Mouse (Mus musculus): ENCODE data around the gene Hspb6. TPM values are rescaled to one million over a fixed set of nuclear protein-coding genes. Genes with fewer than 3 reads are reported as not detected.

The Hspb6 gene
- polyA plus RNA-seq, 1 experiment from 2014 or later = 141 TPM

DNA sequence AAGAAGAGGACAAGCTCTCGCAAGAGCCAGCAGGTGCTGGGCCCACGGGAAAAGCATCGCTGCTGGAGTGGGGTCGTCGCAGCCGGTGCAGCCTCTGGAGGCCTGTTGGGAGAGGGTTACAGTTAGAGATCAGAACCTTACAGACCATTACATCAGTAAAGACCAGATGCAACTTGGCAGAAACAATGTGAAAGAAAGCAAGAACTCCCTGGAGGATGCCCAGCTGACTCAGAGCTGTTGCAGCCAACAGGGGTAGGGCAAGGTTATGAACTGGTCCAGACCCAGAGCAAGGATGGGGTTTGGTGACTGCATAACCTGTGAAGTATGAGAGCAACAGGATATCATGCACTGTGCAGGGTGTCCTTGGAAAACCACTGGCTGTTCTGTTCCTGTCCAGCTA is 27.5 kb upstream of the Hspb6 start:
- Histone ChIP-seq H3K4me2 (ENCODE audit: low read length) (no peak overlapping the region), H3K4me3 (ENCODE audit: control insufficient read depth in 1 of 2, insufficient read depth in 1 of 2, low read depth in 1 of 2, low read length in 2 of 2) (no peak overlapping the region), H3K27ac (replicated peaks in 1 of 2; ENCODE audit: control insufficient read depth in 1 of 2, insufficient read depth in 1 of 2, low read depth in 2 of 2, low read length in 2 of 2) (no peak overlapping the region), H3K36me3 (ENCODE audit: control insufficient read depth, insufficient read depth, low read length) (peaks cover 59% of the 10 kb centered on the region), H3K9ac (ENCODE audit: low read length) (no peak overlapping the region), H3K27me3 (ENCODE audit: control insufficient read depth, insufficient read depth, low read length) (0 out of 2 replicates have a peak, but pooled peaks cover 3% of the 10 kb centered on the region), H3K9me3 (ENCODE audit: control insufficient read depth, low read length) (no peaks in the 10 kb centered on the region), H3K4me1 (ENCODE audit: control insufficient read depth in 2 of 2, insufficient read depth in 2 of 2, low read length in 2 of 2) (no peaks in the 10 kb centered on the region)
- ATAC-seq (ENCODE audit: insufficient number of reproducible peaks, insufficient read depth, low FRiP score, low read depth) = no peak
- 81% methylated on average over 6 of the region's 6 CpGs for WGBS

DNA sequence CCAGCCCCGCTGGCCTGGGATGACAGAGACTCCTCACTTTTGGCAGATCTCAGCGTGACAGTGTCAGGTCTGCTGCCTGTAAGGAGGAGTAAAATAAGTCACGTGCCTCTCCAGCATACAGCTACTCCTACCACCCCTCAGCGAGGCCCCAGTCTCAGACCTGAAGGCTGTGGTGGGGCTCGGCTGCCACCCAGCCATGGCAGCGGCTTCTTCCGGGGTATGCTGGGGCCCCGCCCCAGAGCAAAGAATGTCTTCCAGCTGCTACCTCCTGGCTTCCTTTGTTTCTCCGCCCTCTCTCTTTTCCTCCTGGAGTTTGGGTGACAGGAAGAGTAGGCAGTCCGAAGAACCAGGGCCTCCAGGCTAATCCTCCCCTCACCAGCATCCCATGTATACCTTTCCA is 26.0 kb upstream of the Hspb6 start:
- no peak overlapping the region for H3K9ac ChIP-seq (ENCODE audit: low read length)
- H3K36me3 ChIP-seq (ENCODE audit: control insufficient read depth, insufficient read depth, low read length) = peaks cover 74% of the 10 kb centered on the region
- WGBS = 47% methylated on average over 10 of the region's 10 CpGs
- 0 out of 2 replicates have a peak, but pooled peaks cover 3% of the 10 kb centered on the region for H3K27me3 ChIP-seq (ENCODE audit: control insufficient read depth, insufficient read depth, low read length)
- no peak overlapping the region for H3K4me3 ChIP-seq (ENCODE audit: control insufficient read depth in 1 of 2, insufficient read depth in 1 of 2, low read depth in 1 of 2, low read length in 2 of 2)
- no peak for ATAC-seq (ENCODE audit: insufficient number of reproducible peaks, insufficient read depth, low FRiP score, low read depth)
- no peak overlapping the region for H3K27ac ChIP-seq (replicated peaks in 1 of 2; ENCODE audit: control insufficient read depth in 1 of 2, insufficient read depth in 1 of 2, low read depth in 2 of 2, low read length in 2 of 2)
- no peak overlapping the region for H3K4me2 ChIP-seq (ENCODE audit: low read length)
- H3K9me3 ChIP-seq (ENCODE audit: control insufficient read depth, low read length) = no peaks in the 10 kb centered on the region
- H3K4me1 ChIP-seq (ENCODE audit: control insufficient read depth in 2 of 2, insufficient read depth in 2 of 2, low read length in 2 of 2) = no peaks in the 10 kb centered on the region

GRCm38 (mm10) chr7:30526399-30526798 is 25.6 kb upstream of the Hspb6 start:
- Histone ChIP-seq H3K36me3 (ENCODE audit: control insufficient read depth, insufficient read depth, low read length) (peaks cover 78% of the 10 kb centered on the region), H3K27me3 (ENCODE audit: control insufficient read depth, insufficient read depth, low read length) (0 out of 2 replicates have a peak, but pooled peaks cover 3% of the 10 kb centered on the region), H3K4me1 (ENCODE audit: control insufficient read depth in 2 of 2, insufficient read depth in 2 of 2, low read length in 2 of 2) (no peaks in the 10 kb centered on the region), H3K27ac (replicated peaks in 1 of 2; ENCODE audit: control insufficient read depth in 1 of 2, insufficient read depth in 1 of 2, low read depth in 2 of 2, low read length in 2 of 2) (no peak overlapping the region), H3K9ac (ENCODE audit: low read length) (no peak overlapping the region), H3K9me3 (ENCODE audit: control insufficient read depth, low read length) (no peaks in the 10 kb centered on the region), H3K4me3 (ENCODE audit: control insufficient read depth in 1 of 2, insufficient read depth in 1 of 2, low read depth in 1 of 2, low read length in 2 of 2) (no peak overlapping the region), H3K4me2 (ENCODE audit: low read length) (no peak overlapping the region)
- WGBS = 29% methylated on average over 17 of the region's 17 CpGs
- ATAC-seq (ENCODE audit: insufficient number of reproducible peaks, insufficient read depth, low FRiP score, low read depth) = no peak

- Histone ChIP-seq H3K4me1 (ENCODE audit: control insufficient read depth in 2 of 2, insufficient read depth in 2 of 2, low read length in 2 of 2) (0 out of 4 replicates have a peak, but pooled peaks cover 0 to 4% of the 10 kb centered on the region in 2 experiments), H3K36me3 (ENCODE audit: control insufficient read depth, insufficient read depth, low read length) (peaks cover 84% of the 10 kb centered on the region), H3K27ac (replicated peaks in 1 of 2; ENCODE audit: control insufficient read depth in 1 of 2, insufficient read depth in 1 of 2, low read depth in 2 of 2, low read length in 2 of 2) (no peak overlapping the region), H3K9ac (ENCODE audit: low read length) (no peak overlapping the region), H3K27me3 (ENCODE audit: control insufficient read depth, insufficient read depth, low read length) (0 out of 2 replicates have a peak, but pooled peaks cover 3% of the 10 kb centered on the region), H3K9me3 (ENCODE audit: control insufficient read depth, low read length) (no peaks in the 10 kb centered on the region), H3K4me2 (ENCODE audit: low read length) (no peak overlapping the region), H3K4me3 (ENCODE audit: control insufficient read depth in 1 of 2, insufficient read depth in 1 of 2, low read depth in 1 of 2, low read length in 2 of 2) (no peak overlapping the region)
- 81% methylated on average over 14 of the region's 14 CpGs for WGBS
- ATAC-seq (ENCODE audit: insufficient number of reproducible peaks, insufficient read depth, low FRiP score, low read depth) = no peak
Measured at GRCm38 (mm10) chr7:30526981-30527380, 25.0 kb upstream of the Hspb6 start.

DNA sequence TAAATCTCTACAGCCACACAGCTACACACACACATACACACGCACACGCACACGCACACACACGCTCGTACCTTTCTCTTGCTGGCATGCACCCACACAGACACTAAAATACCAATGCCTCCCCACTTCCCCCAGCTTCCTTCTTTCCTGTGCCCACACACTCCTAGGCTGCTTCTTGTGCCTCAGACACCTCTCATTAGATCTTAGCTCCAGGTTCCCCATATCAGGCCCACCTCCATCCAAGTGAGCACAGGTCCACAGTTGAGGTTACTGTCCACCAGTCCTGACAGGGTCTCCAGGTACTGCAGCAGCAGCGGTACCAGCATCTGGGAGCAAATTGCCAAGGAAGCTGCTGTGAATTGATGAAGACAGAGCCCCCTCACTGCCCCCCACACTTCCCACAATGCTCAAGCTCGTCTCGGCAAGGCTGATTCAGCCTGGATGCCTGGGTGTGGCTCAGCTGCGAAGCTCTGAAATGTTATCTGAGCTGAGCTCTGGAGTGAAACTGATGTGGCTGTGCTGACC is 20.6 kb upstream of the Hspb6 start:
- ATAC-seq (ENCODE audit: insufficient number of reproducible peaks, insufficient read depth, low FRiP score, low read depth) = no peak

DNA sequence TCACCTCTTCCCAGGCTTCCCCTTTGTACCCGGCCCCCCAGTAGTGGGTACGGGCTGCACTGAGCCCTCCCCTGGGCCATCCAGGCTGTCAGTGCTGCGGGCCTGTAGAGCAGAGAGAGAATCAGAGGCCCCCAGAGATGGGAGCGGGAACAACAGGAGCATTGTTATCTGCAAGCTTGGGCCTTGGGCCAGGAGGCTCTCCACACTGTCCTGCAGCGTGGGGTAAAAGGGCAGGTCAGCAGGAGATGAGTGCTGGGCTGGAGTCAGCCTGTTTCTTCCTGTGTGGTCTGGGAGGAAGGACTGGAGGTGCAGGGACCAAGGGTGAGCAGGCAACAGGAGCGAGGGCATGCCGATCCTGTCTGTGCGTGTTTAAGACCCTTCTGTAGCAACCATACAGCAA is 19.0 kb upstream of the Hspb6 start:
- WGBS = 23% methylated on average over 8 of the region's 8 CpGs
- H3K4me1 ChIP-seq (ENCODE audit: control insufficient read depth in 2 of 2, insufficient read depth in 2 of 2, low read length in 2 of 2) = peaks cover 17 to 30% of the 10 kb centered on the region in 2 experiments
- 0 out of 2 replicates have a peak, but pooled peaks cover 2% of the 10 kb centered on the region for H3K27me3 ChIP-seq (ENCODE audit: control insufficient read depth, insufficient read depth, low read length)
- ATAC-seq (ENCODE audit: insufficient number of reproducible peaks, insufficient read depth, low FRiP score, low read depth) = no peak
- 0 out of 2 replicates have a peak overlapping the region, but pooled peaks have one; percentile 8 for H3K4me2 ChIP-seq (ENCODE audit: low read length)
- peaks cover 45% of the 10 kb centered on the region for H3K36me3 ChIP-seq (ENCODE audit: control insufficient read depth, insufficient read depth, low read length)
- no peaks in the 10 kb centered on the region for H3K9me3 ChIP-seq (ENCODE audit: control insufficient read depth, low read length)
- H3K4me3 ChIP-seq (ENCODE audit: control insufficient read depth in 1 of 2, insufficient read depth in 1 of 2, low read depth in 1 of 2, low read length in 2 of 2) = no peak overlapping the region
- no peak overlapping the region for H3K27ac ChIP-seq (replicated peaks in 1 of 2; ENCODE audit: control insufficient read depth in 1 of 2, insufficient read depth in 1 of 2, low read depth in 2 of 2, low read length in 2 of 2)
- H3K9ac ChIP-seq (ENCODE audit: low read length) = peak overlapping the region; percentile 16; the same call in 1 of the 2 replicates

More for the DNA sequence above, 20.6 kb upstream of the Hspb6 start:
- Histone ChIP-seq H3K4me2 (ENCODE audit: low read length) (no peak overlapping the region), H3K9me3 (ENCODE audit: control insufficient read depth, low read length) (no peaks in the 10 kb centered on the region), H3K9ac (ENCODE audit: low read length) (0 out of 2 replicates have a peak overlapping the region, but pooled peaks have one; percentile 8), H3K36me3 (ENCODE audit: control insufficient read depth, insufficient read depth, low read length) (peaks cover 60% of the 10 kb centered on the region), H3K4me1 (ENCODE audit: control insufficient read depth in 2 of 2, insufficient read depth in 2 of 2, low read length in 2 of 2) (peaks cover 17 to 30% of the 10 kb centered on the region in 2 experiments), H3K4me3 (ENCODE audit: control insufficient read depth in 1 of 2, insufficient read depth in 1 of 2, low read depth in 1 of 2, low read length in 2 of 2) (no peak overlapping the region), H3K27ac (replicated peaks in 1 of 2; ENCODE audit: control insufficient read depth in 1 of 2, insufficient read depth in 1 of 2, low read depth in 2 of 2, low read length in 2 of 2) (no peak overlapping the region), H3K27me3 (ENCODE audit: control insufficient read depth, insufficient read depth, low read length) (0 out of 2 replicates have a peak, but pooled peaks cover 3% of the 10 kb centered on the region)
- 77% methylated on average over 9 of the region's 9 CpGs for WGBS

DNA sequence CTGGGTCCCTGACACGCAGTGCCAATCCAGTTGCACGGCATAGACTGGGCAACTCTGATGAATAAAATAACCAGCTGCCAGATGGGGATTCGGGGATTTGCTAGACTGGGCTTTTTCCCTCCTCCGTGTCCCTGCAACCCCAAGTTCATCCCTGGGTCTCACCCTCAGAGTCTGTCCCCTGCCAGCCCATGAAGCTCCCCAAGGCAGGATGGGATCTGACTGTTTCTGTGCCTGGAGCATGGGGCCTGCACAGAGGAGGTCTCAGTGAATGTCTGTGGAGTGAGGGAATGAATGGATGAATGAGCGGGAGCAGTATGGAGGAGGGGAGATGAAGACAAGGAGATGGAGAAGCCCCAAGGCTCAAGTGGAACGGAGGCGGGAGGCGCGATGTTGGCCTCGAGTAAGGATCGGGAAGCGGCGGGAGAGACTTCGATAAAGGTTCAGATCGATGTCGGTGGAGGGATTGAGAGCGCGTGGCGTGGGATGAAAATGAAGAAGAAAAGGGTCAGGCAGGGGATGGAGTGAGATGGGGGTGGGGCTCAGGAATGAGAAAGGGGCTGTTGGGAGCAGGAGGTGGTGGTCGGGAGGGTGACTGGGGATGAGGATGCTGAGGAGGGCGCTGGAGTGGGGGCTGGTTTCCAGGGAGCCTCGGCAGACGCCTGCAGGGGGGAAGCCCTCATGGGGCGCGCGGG is 17.9 kb upstream of the Hspb6 start:
- no peaks in the 10 kb centered on the region for H3K27me3 ChIP-seq (ENCODE audit: control insufficient read depth, insufficient read depth, low read length)
- peaks cover 17 to 30% of the 10 kb centered on the region in 2 experiments for H3K4me1 ChIP-seq (ENCODE audit: control insufficient read depth in 2 of 2, insufficient read depth in 2 of 2, low read length in 2 of 2)
- no peaks in the 10 kb centered on the region for H3K9me3 ChIP-seq (ENCODE audit: control insufficient read depth, low read length)
- peak overlapping the region; percentile 74 to 75 for H3K4me3 ChIP-seq (ENCODE audit: control insufficient read depth in 1 of 2, insufficient read depth in 1 of 2, low read depth in 1 of 2, low read length in 2 of 2)
- no peak overlapping the region for H3K27ac ChIP-seq (replicated peaks in 1 of 2; ENCODE audit: control insufficient read depth in 1 of 2, insufficient read depth in 1 of 2, low read depth in 2 of 2, low read length in 2 of 2)
- H3K9ac ChIP-seq (ENCODE audit: low read length) = peak overlapping the region; percentile 81
- no peak for ATAC-seq (ENCODE audit: insufficient number of reproducible peaks, insufficient read depth, low FRiP score, low read depth)
- peaks cover 38% of the 10 kb centered on the region for H3K36me3 ChIP-seq (ENCODE audit: control insufficient read depth, insufficient read depth, low read length)
- H3K4me2 ChIP-seq (ENCODE audit: low read length) = peak overlapping the region; percentile 97
- 11% methylated on average over 25 of the region's 26 CpGs for WGBS
